Mouse (Mus musculus): Measurements from ENCODE around the gene Tpm1. TPM values are rescaled to one million over a fixed set of nuclear protein-coding genes. Genes with fewer than 3 reads are reported as not detected.

Tpm1 gene
- polyA plus RNA-seq, 1 experiment = 110 TPM

- 66% methylated on average over 6 of the region's 6 CpGs for WGBS
- DNase-seq = no peak
- TF ChIP-seq POLR2A (IDR thresholded peaks at IDR 0.05; ENCODE audit: low read depth, low read length) (no peak), CTCF (conservative IDR thresholded peaks at IDR 0.05; ENCODE audit: insufficient read depth, insufficient read length, low read depth, low read length) (no peak)
- Histone ChIP-seq H3K4me1 (ENCODE audit: control insufficient read depth, insufficient read depth, low read length) (peaks cover 13% of the 10 kb centered on the region), H3K27me3 (replicated peaks; ENCODE audit: control insufficient read depth, insufficient read depth, low read length) (no peaks in the 10 kb centered on the region), H3K27ac (ENCODE audit: insufficient read depth, low read depth, low read length) (peak overlapping the region; percentile 66), H3K4me3 (ENCODE audit: insufficient read depth, low read depth, low read length) (no peak overlapping the region), H3K36me3 (ENCODE audit: control insufficient read depth, insufficient read depth, low read length) (no peaks in the 10 kb centered on the region)
Measured at GRCm38 (mm10) chr9:66989581-66989980, 59.6 kb downstream of the Tpm1 start.

- Histone ChIP-seq H3K27me3 (replicated peaks; ENCODE audit: control insufficient read depth, insufficient read depth, low read length) (no peaks in the 10 kb centered on the region), H3K36me3 (ENCODE audit: control insufficient read depth, insufficient read depth, low read length) (no peaks in the 10 kb centered on the region), H3K4me3 (ENCODE audit: insufficient read depth, low read depth, low read length) (no peak overlapping the region), H3K27ac (ENCODE audit: insufficient read depth, low read depth, low read length) (peak overlapping the region; percentile 82), H3K4me1 (ENCODE audit: control insufficient read depth, insufficient read depth, low read length) (peaks cover 13% of the 10 kb centered on the region)
- 26% methylated on average over 6 of the region's 6 CpGs for WGBS
- peak; percentile 85 for DNase-seq
- no peak for TF ChIP-seq POLR2A (IDR thresholded peaks at IDR 0.05; ENCODE audit: low read depth, low read length)
- no peak for TF ChIP-seq CTCF (conservative IDR thresholded peaks at IDR 0.05; ENCODE audit: insufficient read depth, insufficient read length, low read depth, low read length)
Measured at GRCm38 (mm10) chr9:66988888-66989414, 60.3 kb downstream of the Tpm1 start.

GRCm38 (mm10) chr9:66988198-66988887 is 60.9 kb downstream of the Tpm1 start:
- peaks cover 13% of the 10 kb centered on the region for H3K4me1 ChIP-seq (ENCODE audit: control insufficient read depth, insufficient read depth, low read length)
- H3K27ac ChIP-seq (ENCODE audit: insufficient read depth, low read depth, low read length) = peak overlapping the region; percentile 82
- no peak overlapping the region for H3K4me3 ChIP-seq (ENCODE audit: insufficient read depth, low read depth, low read length)
- no peak for TF ChIP-seq CTCF (conservative IDR thresholded peaks at IDR 0.05; ENCODE audit: insufficient read depth, insufficient read length, low read depth, low read length)
- TF ChIP-seq POLR2A (IDR thresholded peaks at IDR 0.05; ENCODE audit: low read depth, low read length) = no peak
- no peaks in the 10 kb centered on the region for H3K36me3 ChIP-seq (ENCODE audit: control insufficient read depth, insufficient read depth, low read length)
- H3K27me3 ChIP-seq (replicated peaks; ENCODE audit: control insufficient read depth, insufficient read depth, low read length) = no peaks in the 10 kb centered on the region
- peak; percentile 26 for DNase-seq
- WGBS = 37% methylated on average over 11 of the region's 11 CpGs

- Histone ChIP-seq H3K27me3 (replicated peaks; ENCODE audit: control insufficient read depth, insufficient read depth, low read length) (no peaks in the 10 kb centered on the region), H3K36me3 (ENCODE audit: control insufficient read depth, insufficient read depth, low read length) (no peaks in the 10 kb centered on the region), H3K4me3 (ENCODE audit: insufficient read depth, low read depth, low read length) (no peak overlapping the region), H3K27ac (ENCODE audit: insufficient read depth, low read depth, low read length) (no peak overlapping the region), H3K4me1 (ENCODE audit: control insufficient read depth, insufficient read depth, low read length) (peaks cover 13% of the 10 kb centered on the region)
- WGBS = 67% methylated on average over 7 of the region's 7 CpGs
- DNase-seq = no peak
- TF ChIP-seq POLR2A (IDR thresholded peaks at IDR 0.05; ENCODE audit: low read depth, low read length) (no peak), CTCF (conservative IDR thresholded peaks at IDR 0.05; ENCODE audit: insufficient read depth, insufficient read length, low read depth, low read length) (no peak)
Measured at GRCm38 (mm10) chr9:66985377-66985776, 63.8 kb downstream of the Tpm1 start.

- Histone ChIP-seq H3K36me3 (ENCODE audit: control insufficient read depth, insufficient read depth, low read length) (no peaks in the 10 kb centered on the region), H3K4me1 (ENCODE audit: control insufficient read depth, insufficient read depth, low read length) (no peaks in the 10 kb centered on the region), H3K27me3 (replicated peaks; ENCODE audit: control insufficient read depth, insufficient read depth, low read length) (no peaks in the 10 kb centered on the region), H3K4me3 (ENCODE audit: insufficient read depth, low read depth, low read length) (no peak overlapping the region), H3K27ac (ENCODE audit: insufficient read depth, low read depth, low read length) (no peak overlapping the region)
- TF ChIP-seq CTCF (conservative IDR thresholded peaks at IDR 0.05; ENCODE audit: insufficient read depth, insufficient read length, low read depth, low read length) (no peak), POLR2A (IDR thresholded peaks at IDR 0.05; ENCODE audit: low read depth, low read length) (no peak)
- DNase-seq = no peak
- 36% methylated on average over 7 of the region's 7 CpGs for WGBS
Measured at GRCm38 (mm10) chr9:66982085-66982484, 67.1 kb downstream of the Tpm1 start.

GRCm38 (mm10) chr9:66980458-66980857 is 68.7 kb downstream of the Tpm1 start:
- TF ChIP-seq CTCF (conservative IDR thresholded peaks at IDR 0.05; ENCODE audit: insufficient read depth, insufficient read length, low read depth, low read length) (peak; percentile 96), POLR2A (IDR thresholded peaks at IDR 0.05; ENCODE audit: low read depth, low read length) (no peak)
- no peaks in the 10 kb centered on the region for H3K36me3 ChIP-seq (ENCODE audit: control insufficient read depth, insufficient read depth, low read length)
- DNase-seq = peak; percentile 73
- 13% methylated on average over 5 of the region's 5 CpGs for WGBS
- peaks cover 3% of the 10 kb centered on the region; the same call in 1 of the 2 replicates for H3K4me1 ChIP-seq (ENCODE audit: control insufficient read depth, insufficient read depth, low read length)
- no peak overlapping the region for H3K27ac ChIP-seq (ENCODE audit: insufficient read depth, low read depth, low read length)
- no peaks in the 10 kb centered on the region for H3K27me3 ChIP-seq (replicated peaks; ENCODE audit: control insufficient read depth, insufficient read depth, low read length)
- no peak overlapping the region for H3K4me3 ChIP-seq (ENCODE audit: insufficient read depth, low read depth, low read length)

- peaks cover 3% of the 10 kb centered on the region; the same call in 1 of the 2 replicates for H3K4me1 ChIP-seq (ENCODE audit: control insufficient read depth, insufficient read depth, low read length)
- no peaks in the 10 kb centered on the region for H3K27me3 ChIP-seq (replicated peaks; ENCODE audit: control insufficient read depth, insufficient read depth, low read length)
- WGBS = 88% methylated on average over 1 of the region's 1 CpGs
- no peaks in the 10 kb centered on the region for H3K36me3 ChIP-seq (ENCODE audit: control insufficient read depth, insufficient read depth, low read length)
- no peak for DNase-seq
- H3K27ac ChIP-seq (ENCODE audit: insufficient read depth, low read depth, low read length) = no peak overlapping the region
- TF ChIP-seq CTCF (conservative IDR thresholded peaks at IDR 0.05; ENCODE audit: insufficient read depth, insufficient read length, low read depth, low read length) (no peak), POLR2A (IDR thresholded peaks at IDR 0.05; ENCODE audit: low read depth, low read length) (no peak)
- H3K4me3 ChIP-seq (ENCODE audit: insufficient read depth, low read depth, low read length) = no peak overlapping the region
Measured at GRCm38 (mm10) chr9:66978468-66978867, 70.7 kb downstream of the Tpm1 start.
